Mouse (Mus musculus): ENCODE data around the gene Zfp3. TPM values are rescaled to one million over a fixed set of nuclear protein-coding genes. Genes with fewer than 3 reads are reported as not detected.

Gene Zfp3
- polyA plus RNA-seq, 1 experiment from 2014 or later = 15.8 TPM

DNA sequence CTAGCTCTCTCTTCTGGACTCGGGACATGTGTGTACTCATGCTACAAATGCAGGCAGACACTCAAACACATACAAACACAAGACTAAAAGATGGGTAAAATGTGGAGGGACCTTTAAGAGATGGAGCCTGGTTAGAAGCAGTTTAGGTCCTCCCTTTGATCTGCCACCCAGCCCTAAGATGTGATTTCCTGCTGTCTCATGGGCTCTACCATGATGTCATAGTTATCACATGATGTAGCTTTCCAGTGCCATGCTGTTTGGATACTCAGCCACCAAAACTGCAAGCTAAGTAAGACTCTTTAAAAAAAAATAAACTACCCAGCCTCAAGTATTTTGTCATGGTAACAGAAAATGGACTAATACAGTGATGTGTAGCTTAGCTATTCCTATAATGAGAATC, 28.4 kb downstream of the Zfp3 start:
- Histone ChIP-seq H3K4me2 (no peak overlapping the region), H3K9me3 (no peaks in the 10 kb centered on the region), H3K27me3 (no peaks in the 10 kb centered on the region), H3K4me1 (replicated peaks) (no peaks in the 10 kb centered on the region), H3K9ac (no peak overlapping the region), H3K27ac (replicated peaks) (no peak overlapping the region), H3K36me3 (no peaks in the 10 kb centered on the region), H3K4me3 (no peak overlapping the region)
- ATAC-seq (ENCODE audit: low FRiP score, low read depth) = no peak
- 100% methylated on average over 1 of the region's 1 CpGs for WGBS

DNA sequence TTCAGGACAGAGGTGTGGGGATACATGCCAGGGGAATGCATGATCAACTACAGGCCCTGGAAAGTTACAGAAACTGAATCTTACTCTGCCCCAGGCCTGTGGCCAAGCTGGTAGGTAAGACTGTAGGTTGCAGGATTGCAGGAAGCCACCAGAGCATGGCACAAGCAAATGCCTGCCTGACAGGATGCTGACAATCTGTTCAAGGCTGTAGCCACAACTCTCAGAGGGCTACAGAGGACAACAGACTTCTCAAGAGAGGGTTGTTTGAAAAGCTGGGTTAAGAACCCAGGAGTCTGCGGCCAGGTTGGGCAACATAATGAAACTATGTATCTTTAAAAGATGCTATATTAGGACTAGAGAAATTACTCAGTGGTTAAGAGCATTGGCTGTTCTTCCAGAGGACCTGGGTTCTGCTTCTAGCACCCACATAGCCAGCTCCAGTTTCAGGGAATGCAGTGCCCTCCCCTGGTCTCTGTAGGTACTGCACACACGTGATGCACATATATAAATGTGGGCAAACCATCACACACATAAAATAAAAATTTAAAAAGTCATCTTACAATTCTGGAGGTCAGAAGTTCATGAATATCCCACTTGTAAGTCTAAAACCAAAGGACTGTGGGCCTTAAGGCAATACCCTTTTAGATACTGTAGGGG, 38.3 kb downstream of the Zfp3 start:
- H3K4me2 ChIP-seq = no peak overlapping the region
- no peaks in the 10 kb centered on the region for H3K9me3 ChIP-seq
- H3K36me3 ChIP-seq = no peaks in the 10 kb centered on the region
- no peaks in the 10 kb centered on the region for H3K27me3 ChIP-seq
- WGBS = 95% methylated on average over 2 of the region's 2 CpGs
- no peak overlapping the region for H3K27ac ChIP-seq (replicated peaks)
- no peak overlapping the region for H3K9ac ChIP-seq
- no peak for ATAC-seq (ENCODE audit: low FRiP score, low read depth)
- no peak overlapping the region for H3K4me3 ChIP-seq
- H3K4me1 ChIP-seq (replicated peaks) = no peaks in the 10 kb centered on the region

DNA sequence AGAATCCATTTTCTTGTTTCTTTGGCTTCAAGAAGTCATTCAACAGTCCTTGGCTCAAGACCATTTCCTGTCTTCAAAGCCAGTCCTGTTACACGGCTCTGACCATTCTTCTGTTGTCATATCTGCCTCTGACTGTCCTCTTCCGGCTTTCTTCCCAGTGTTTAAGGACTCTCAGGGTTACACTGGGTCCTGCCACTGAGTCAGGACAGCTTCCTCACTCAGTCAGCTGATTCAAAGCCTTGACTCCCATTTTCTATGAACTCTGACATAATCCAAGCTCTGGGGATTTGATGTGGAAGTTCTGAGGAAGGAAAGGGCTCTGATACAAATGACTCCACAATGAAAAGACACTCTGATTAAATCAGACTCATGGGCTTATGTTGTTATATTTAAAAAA, 38.9 kb downstream of the Zfp3 start:
- Histone ChIP-seq H3K9me3 (no peaks in the 10 kb centered on the region), H3K36me3 (no peaks in the 10 kb centered on the region), H3K4me3 (no peak overlapping the region), H3K4me1 (replicated peaks) (no peaks in the 10 kb centered on the region), H3K27ac (replicated peaks) (no peak overlapping the region), H3K4me2 (no peak overlapping the region), H3K9ac (no peak overlapping the region), H3K27me3 (no peaks in the 10 kb centered on the region)
- 78% methylated on average over 2 of the region's 2 CpGs for WGBS
- no peak for ATAC-seq (ENCODE audit: low FRiP score, low read depth)

DNA sequence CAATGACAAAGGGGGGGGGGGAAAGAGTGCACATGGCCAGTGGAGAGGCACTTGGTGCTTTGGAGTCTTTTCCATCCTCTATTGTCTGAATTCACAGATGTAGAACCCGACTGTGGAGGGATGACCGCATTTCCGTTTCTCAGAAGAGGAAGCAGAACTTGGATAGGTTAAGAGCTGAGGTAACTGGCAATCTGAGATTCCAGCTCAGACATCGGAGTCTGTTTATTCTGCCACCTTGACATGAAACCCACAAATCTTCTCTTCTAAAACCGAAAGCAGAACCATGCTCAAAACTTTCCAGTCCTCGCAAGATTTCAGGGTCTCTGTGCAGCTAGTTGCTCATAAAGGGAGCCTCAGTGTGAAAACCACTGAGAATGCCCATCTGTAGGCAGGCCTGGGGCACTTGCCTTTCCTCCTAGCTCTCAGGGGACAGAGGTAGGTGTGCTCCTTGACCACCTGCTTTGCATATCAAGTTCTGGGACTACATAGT, 39.7 kb downstream of the Zfp3 start:
- Histone ChIP-seq H3K4me3 (no peak overlapping the region), H3K9ac (no peak overlapping the region), H3K4me1 (replicated peaks) (no peaks in the 10 kb centered on the region), H3K36me3 (no peaks in the 10 kb centered on the region), H3K27ac (replicated peaks) (no peak overlapping the region), H3K27me3 (no peaks in the 10 kb centered on the region), H3K4me2 (no peak overlapping the region), H3K9me3 (no peaks in the 10 kb centered on the region)
- WGBS = 86% methylated on average over 6 of the region's 6 CpGs
- no peak for ATAC-seq (ENCODE audit: low FRiP score, low read depth)

DNA sequence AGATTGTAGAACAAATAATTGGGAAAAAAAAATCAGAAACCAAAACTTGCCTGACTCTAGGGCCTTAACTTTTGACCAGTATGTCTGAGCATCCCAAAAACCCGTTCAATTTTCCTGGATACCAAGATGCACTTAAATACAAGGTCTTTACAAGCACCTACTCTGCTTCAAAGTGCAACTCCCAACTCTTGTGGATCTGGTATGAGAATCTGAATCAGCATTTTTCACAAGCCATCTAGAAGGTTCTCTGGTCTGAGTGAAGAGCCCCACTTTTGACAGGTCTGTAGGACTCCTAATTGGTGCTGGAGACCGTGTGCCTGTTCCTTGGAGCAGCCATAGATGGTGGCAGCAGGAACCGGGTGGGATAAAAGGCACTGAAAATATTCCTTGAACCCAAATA, 40.4 kb downstream of the Zfp3 start:
- Histone ChIP-seq H3K36me3 (no peaks in the 10 kb centered on the region), H3K4me2 (no peak overlapping the region), H3K9ac (no peak overlapping the region), H3K27ac (replicated peaks) (no peak overlapping the region), H3K9me3 (no peaks in the 10 kb centered on the region), H3K4me3 (no peak overlapping the region), H3K27me3 (no peaks in the 10 kb centered on the region), H3K4me1 (replicated peaks) (no peaks in the 10 kb centered on the region)
- 82% methylated on average over 3 of the region's 3 CpGs for WGBS
- no peak for ATAC-seq (ENCODE audit: low FRiP score, low read depth)

DNA sequence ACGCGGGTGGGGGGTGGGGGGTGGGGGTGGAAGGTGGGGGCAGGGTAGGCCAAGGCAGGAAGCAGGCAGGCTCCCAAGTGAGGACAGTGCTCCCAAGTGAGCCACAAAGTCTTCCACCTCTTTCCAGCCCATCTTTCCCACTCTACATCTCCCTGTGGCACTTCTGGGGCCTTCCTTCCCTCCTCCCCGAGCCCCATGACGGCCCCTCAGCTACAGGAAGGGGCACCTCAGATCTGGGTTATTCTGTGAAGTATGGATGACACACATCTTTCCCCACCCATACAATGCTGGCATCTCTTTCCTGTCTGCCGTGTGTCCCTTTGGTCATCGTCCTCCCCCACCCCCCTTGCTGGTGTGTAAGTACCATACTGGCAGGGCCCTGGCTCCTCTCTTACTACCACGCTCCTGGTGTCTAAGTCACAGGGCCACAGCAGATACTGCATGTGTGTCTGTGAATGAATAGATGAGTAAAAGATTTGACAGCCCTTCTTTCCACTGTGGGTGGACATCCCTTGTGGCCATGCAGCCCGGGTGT, 41.7 kb downstream of the Zfp3 start:
- Histone ChIP-seq H3K9ac (no peak overlapping the region), H3K36me3 (no peaks in the 10 kb centered on the region), H3K27me3 (no peaks in the 10 kb centered on the region), H3K4me2 (no peak overlapping the region), H3K9me3 (no peaks in the 10 kb centered on the region), H3K27ac (replicated peaks) (no peak overlapping the region), H3K4me3 (no peak overlapping the region), H3K4me1 (replicated peaks) (no peaks in the 10 kb centered on the region)
- no peak for ATAC-seq (ENCODE audit: low FRiP score, low read depth)
- WGBS = 75% methylated on average over 8 of the region's 8 CpGs

DNA sequence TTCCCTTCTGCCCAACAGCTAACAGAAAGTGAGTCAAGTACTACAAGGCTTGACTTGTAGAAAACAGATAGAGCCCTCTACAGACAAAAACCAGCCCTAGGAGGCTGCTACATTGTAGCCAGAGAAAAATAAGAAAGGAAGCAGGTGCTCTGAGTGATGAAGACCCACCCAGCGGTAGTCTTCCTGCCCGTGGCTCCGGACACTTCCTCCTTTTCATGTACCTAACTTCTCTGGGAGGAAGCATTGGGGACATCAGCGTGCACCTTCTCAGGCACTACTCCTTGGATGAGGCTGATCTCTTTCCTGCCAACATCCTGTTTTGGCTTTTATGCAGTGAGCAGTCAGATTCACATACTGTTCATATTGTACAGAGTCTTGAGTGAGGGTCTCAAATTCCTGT, 42.7 kb downstream of the Zfp3 start:
- Histone ChIP-seq H3K36me3 (no peaks in the 10 kb centered on the region), H3K4me3 (no peak overlapping the region), H3K4me2 (no peak overlapping the region), H3K9me3 (no peaks in the 10 kb centered on the region), H3K4me1 (replicated peaks) (no peaks in the 10 kb centered on the region), H3K9ac (no peak overlapping the region), H3K27ac (replicated peaks) (no peak overlapping the region), H3K27me3 (no peaks in the 10 kb centered on the region)
- 87% methylated on average over 4 of the region's 4 CpGs for WGBS
- no peak for ATAC-seq (ENCODE audit: low FRiP score, low read depth)

DNA sequence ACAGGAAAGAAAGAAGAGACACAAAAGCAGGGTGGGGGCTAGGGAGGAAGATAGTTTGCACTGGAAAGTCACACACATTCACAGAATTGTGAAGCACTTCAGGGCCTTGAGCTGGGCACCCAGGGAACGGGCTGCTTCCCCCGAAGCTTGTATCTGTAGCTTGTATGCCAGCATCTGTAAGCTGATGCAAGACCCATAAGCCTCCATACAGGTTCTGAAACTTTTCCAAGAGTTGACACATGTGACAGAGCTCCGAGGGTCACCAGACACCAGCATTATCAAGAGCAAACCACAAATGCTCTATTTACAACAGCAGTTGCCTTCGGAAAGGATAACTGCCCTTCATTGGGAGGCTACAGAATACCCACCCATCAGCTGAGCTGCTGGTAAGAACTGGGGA, 43.6 kb downstream of the Zfp3 start:
- Histone ChIP-seq H3K27ac (replicated peaks) (no peak overlapping the region), H3K4me3 (no peak overlapping the region), H3K9ac (no peak overlapping the region), H3K9me3 (no peaks in the 10 kb centered on the region), H3K4me1 (replicated peaks) (no peaks in the 10 kb centered on the region), H3K27me3 (no peaks in the 10 kb centered on the region), H3K36me3 (no peaks in the 10 kb centered on the region), H3K4me2 (no peak overlapping the region)
- ATAC-seq (ENCODE audit: low FRiP score, low read depth) = no peak
- 92% methylated on average over 4 of the region's 4 CpGs for WGBS

DNA sequence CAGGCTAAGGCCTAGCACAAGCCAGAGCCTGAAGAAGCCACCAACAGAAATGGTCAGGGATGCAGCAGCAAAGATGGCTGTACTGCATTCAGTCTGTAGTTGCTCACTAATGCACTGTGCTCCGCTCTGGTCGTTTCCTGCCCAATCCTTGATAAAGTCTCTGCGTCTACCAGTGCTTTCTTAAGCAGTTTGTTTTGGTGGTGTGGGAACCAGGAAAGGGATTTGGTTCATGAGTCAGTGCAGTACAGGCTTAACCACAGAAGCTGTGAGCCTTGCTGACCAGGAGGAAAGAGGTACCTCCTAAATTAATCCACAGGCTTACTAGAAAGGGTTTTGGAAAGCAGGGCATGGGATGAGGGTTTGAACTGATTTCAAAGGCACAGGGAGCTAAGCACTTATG, 44.1 kb downstream of the Zfp3 start:
- ATAC-seq (ENCODE audit: low FRiP score, low read depth) = no peak
- WGBS = 85% methylated on average over 3 of the region's 3 CpGs
- Histone ChIP-seq H3K9ac (no peak overlapping the region), H3K36me3 (no peaks in the 10 kb centered on the region), H3K27me3 (no peaks in the 10 kb centered on the region), H3K4me3 (no peak overlapping the region), H3K27ac (replicated peaks) (no peak overlapping the region), H3K4me2 (no peak overlapping the region), H3K4me1 (replicated peaks) (no peaks in the 10 kb centered on the region), H3K9me3 (no peaks in the 10 kb centered on the region)

DNA sequence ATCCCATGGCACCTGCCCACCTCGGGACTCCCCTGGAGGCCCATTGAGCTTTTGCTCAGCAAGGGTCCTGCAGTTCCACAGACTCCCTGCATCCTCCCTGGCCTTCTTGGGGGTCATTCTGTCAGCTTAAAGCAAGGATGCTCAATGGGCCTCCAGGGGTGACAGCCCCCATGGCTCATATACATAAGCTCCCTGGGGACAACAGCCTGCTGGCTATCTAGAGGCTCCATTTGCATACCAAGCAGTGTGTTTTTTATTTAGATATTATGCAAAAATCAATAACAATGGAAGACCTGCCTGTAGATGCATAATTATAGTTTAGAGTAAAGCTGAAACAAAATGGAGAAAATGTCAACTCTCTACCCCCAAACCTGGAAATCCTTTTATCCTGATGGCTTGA, 45.0 kb downstream of the Zfp3 start:
- no peaks in the 10 kb centered on the region for H3K4me1 ChIP-seq (replicated peaks)
- H3K9me3 ChIP-seq = no peaks in the 10 kb centered on the region
- no peaks in the 10 kb centered on the region for H3K27me3 ChIP-seq
- H3K9ac ChIP-seq = no peak overlapping the region
- H3K4me3 ChIP-seq = no peak overlapping the region
- WGBS = 29% methylated on average over 1 of the region's 1 CpGs
- H3K27ac ChIP-seq (replicated peaks) = no peak overlapping the region
- no peaks in the 10 kb centered on the region for H3K36me3 ChIP-seq
- no peak for ATAC-seq (ENCODE audit: low FRiP score, low read depth)
- H3K4me2 ChIP-seq = no peak overlapping the region

DNA sequence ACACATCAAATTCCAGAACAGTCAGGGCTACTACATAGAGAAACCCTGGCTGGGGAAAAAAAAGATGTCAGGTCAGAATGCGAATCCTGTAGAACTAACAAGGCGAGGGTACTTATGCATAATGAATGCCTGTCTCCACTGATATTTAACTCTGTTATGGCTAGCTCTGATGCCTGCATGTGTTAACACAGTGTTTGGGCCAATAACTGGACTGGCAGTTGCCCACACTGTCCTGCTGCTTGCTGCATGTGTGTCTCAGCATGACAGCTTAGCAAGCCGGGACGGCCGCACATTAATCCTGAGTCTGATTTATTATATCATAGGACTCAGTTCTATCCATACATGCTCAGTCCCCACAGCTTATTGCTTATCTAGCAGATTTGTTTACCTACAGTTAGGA, 47.0 kb downstream of the Zfp3 start:
- WGBS = 77% methylated on average over 5 of the region's 5 CpGs
- no peaks in the 10 kb centered on the region for H3K36me3 ChIP-seq
- no peaks in the 10 kb centered on the region for H3K4me1 ChIP-seq (replicated peaks)
- no peak overlapping the region for H3K9ac ChIP-seq
- no peak overlapping the region for H3K4me2 ChIP-seq
- no peak overlapping the region for H3K27ac ChIP-seq (replicated peaks)
- no peak for ATAC-seq (ENCODE audit: low FRiP score, low read depth)
- H3K27me3 ChIP-seq = no peaks in the 10 kb centered on the region
- no peaks in the 10 kb centered on the region for H3K9me3 ChIP-seq
- H3K4me3 ChIP-seq = no peak overlapping the region

DNA sequence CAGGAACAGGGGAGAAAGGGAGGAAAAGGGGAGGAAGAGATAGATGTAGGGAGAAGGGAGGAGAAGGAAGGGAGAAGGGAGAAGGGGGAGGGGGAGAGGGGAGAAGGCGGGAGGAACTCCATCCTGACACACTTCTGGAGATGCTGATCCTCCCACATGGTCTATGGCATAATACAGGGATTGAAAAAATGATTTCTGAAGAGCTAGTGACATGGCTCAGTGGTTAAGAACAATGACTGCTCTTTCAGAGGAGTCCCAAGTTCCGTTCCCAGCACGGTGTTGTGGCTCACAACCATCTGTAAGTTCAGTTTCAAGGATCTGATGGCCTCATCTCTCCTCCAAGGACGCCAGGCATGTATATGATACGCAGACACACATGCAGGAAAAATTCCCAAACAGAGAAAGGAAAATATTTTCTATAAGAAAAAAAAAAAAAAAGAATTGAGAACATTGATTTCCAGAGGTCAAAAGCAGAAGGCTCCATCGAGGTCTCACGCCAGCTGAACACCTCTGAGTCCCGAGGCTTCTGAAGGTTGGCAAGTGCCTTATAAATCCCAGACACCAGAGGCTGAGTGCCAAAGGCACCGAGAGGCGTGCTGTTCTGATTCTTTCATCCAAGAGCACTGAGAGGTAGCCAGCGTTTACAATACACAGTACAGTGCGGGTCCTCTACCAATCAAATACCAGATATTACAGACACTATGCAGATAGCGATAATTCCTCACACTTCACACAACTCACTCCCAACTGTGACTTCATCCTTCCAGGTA, 47.6 kb downstream of the Zfp3 start:
- H3K4me3 ChIP-seq = no peak overlapping the region
- H3K27ac ChIP-seq (replicated peaks) = no peak overlapping the region
- no peaks in the 10 kb centered on the region for H3K9me3 ChIP-seq
- no peaks in the 10 kb centered on the region for H3K4me1 ChIP-seq (replicated peaks)
- H3K9ac ChIP-seq = no peak overlapping the region
- H3K27me3 ChIP-seq = no peaks in the 10 kb centered on the region
- WGBS = 71% methylated on average over 13 of the region's 13 CpGs
- no peak for ATAC-seq (ENCODE audit: low FRiP score, low read depth)
- H3K4me2 ChIP-seq = no peak overlapping the region
- no peaks in the 10 kb centered on the region for H3K36me3 ChIP-seq
